Mouse (Mus musculus): ENCODE results near the gene Ube4b. TPM values are rescaled to one million over a fixed set of nuclear protein-coding genes. Genes with fewer than 3 reads are reported as not detected.
A peak's percentile ranks its signal among the peaks of the same experiment; 100 is the strongest.

Gene Ube4b
- polyA plus RNA-seq, 1 experiment from 2014 or later: 10.3 TPM

DNA sequence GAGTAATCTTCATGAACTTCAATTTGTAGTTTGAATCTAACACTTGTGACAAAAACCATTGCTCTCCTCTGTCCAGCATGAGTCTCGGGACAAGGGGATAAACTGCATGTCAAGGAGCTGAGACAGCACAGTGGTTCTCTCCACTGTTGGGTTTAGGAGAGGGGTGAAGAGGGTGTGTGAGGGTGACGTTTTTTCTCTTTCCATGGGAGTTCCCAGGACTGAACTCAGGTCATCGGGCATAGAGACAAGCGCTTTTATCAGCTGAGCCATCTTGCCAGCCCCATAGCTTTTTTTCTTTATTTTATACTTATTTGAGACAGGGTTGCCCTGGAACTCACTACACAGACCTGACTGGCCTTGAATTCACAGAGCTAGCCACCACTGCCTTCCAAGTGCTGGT, 32.3 kb downstream of the Ube4b start:
- no peaks in the 10 kb centered on the region for H3K9me3 ChIP-seq (replicated peaks; ENCODE audit: control insufficient read depth, low read length)
- no peak overlapping the region for H3K9ac ChIP-seq (ENCODE audit: low read depth, low read length)
- H3K4me2 ChIP-seq (ENCODE audit: low read depth, low read length): no peak overlapping the region
- H3K4me3 ChIP-seq (ENCODE audit: low read depth, low read length): no peak overlapping the region
- H3K27ac ChIP-seq (ENCODE audit: low read length): no peak overlapping the region
- no peaks in the 10 kb centered on the region; the same call in 1 of the 2 replicates for H3K36me3 ChIP-seq (ENCODE audit: control insufficient read depth, insufficient read depth)
- ATAC-seq (ENCODE audit: low read depth): no peak
- H3K4me1 ChIP-seq (ENCODE audit: control insufficient read depth, low read depth, low read length): peaks cover 20% of the 10 kb centered on the region
- 56% methylated on average over 4 of the region's 4 CpGs for WGBS (ENCODE audit: insufficient replicate concordance)
- no peaks in the 10 kb centered on the region for H3K27me3 ChIP-seq (ENCODE audit: control insufficient read depth, insufficient read depth, low read depth, low read length)

DNA sequence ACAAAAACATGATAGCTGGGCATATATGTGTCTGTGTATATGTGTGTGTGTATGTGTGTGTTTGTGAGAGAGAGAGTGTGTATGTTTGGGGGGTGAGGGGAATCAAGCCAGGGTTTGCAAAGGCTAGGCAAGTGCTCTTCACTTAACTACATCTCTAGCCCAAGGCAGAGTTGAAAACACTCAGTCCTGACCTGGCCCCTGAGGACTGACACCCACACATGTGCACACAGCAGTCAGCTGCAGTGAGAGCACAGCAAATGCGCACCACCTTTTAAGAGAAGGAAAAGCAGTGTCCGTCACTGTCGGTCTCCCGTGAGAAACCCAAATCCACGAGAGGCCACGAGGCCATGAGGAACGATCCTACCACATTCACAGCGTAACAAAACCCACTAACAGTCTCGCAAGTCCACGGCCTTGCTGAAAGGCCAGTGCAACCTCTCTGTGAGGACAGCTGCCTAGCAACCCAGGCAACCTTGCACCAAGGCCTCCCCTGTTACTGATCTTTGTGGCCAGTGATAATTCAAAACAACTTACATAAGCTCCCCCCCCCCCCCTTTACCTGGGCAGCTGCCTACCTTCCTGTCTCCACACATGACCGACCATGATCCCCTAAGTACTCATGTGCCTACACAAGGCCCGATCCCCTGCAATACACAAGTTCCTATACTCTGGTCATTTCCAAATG, 33.1 kb downstream of the Ube4b start:
- Histone ChIP-seq H3K27me3 (ENCODE audit: control insufficient read depth, insufficient read depth, low read depth, low read length) (no peaks in the 10 kb centered on the region), H3K4me1 (ENCODE audit: control insufficient read depth, low read depth, low read length) (peaks cover 12% of the 10 kb centered on the region), H3K4me3 (ENCODE audit: low read depth, low read length) (no peak overlapping the region), H3K9ac (ENCODE audit: low read depth, low read length) (no peak overlapping the region), H3K4me2 (ENCODE audit: low read depth, low read length) (no peak overlapping the region), H3K36me3 (ENCODE audit: control insufficient read depth, insufficient read depth) (no peaks in the 10 kb centered on the region; the same call in 1 of the 2 replicates), H3K27ac (ENCODE audit: low read length) (no peak overlapping the region), H3K9me3 (replicated peaks; ENCODE audit: control insufficient read depth, low read length) (no peaks in the 10 kb centered on the region)
- peak; percentile 57 for ATAC-seq (ENCODE audit: low read depth)
- WGBS (ENCODE audit: insufficient replicate concordance): 80% methylated on average over 12 of the region's 12 CpGs

DNA sequence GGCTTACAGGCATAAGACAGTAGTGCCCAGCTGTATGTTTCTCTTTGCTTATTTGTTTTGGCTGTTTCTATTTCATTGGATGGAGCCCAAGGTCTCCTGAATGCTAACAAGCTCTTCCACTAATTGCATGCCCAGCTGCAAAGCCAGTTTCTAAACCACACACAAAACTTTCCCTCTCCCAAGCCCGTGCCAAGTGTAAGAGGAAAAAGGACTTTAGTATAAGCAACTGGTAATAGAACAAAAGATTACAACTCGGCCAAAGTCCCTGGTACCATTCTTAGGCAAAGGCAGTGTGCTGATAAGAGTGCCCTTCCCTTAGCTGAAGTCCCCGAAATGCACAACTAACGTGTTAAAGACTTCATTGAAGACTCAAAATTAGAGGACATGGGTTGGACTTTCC, 34.2 kb downstream of the Ube4b start:
- Histone ChIP-seq H3K4me3 (ENCODE audit: low read depth, low read length) (no peak overlapping the region), H3K36me3 (ENCODE audit: control insufficient read depth, insufficient read depth) (no peaks in the 10 kb centered on the region), H3K27ac (ENCODE audit: low read length) (no peak overlapping the region), H3K9ac (ENCODE audit: low read depth, low read length) (no peak overlapping the region), H3K4me2 (ENCODE audit: low read depth, low read length) (no peak overlapping the region), H3K4me1 (ENCODE audit: control insufficient read depth, low read depth, low read length) (peaks cover 7% of the 10 kb centered on the region), H3K27me3 (ENCODE audit: control insufficient read depth, insufficient read depth, low read depth, low read length) (no peaks in the 10 kb centered on the region), H3K9me3 (replicated peaks; ENCODE audit: control insufficient read depth, low read length) (no peaks in the 10 kb centered on the region)
- 36% methylated on average over 4 of the region's 4 CpGs for WGBS (ENCODE audit: insufficient replicate concordance)
- ATAC-seq (ENCODE audit: low read depth): no peak

DNA sequence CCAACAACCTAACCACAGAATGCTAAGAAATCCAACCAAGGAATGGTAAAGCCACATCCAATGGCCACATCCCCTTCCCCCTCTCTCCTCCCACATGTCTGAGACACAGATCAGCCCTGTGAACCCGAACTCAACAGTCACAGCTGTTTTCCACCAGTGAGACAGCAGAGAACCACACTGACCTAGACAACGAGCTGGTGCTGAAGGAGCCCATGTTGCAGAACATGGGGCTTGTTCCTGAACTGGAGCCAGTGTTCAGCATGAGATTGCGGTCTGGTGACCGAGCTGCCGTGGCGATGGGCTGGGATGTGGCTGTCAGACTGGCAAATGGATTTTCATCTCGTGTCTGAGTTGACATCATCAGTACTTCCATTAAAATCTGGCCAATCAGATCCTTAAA, 45.5 kb downstream of the Ube4b start:
- H3K36me3 ChIP-seq (ENCODE audit: control insufficient read depth, insufficient read depth): peaks cover 12% of the 10 kb centered on the region

DNA sequence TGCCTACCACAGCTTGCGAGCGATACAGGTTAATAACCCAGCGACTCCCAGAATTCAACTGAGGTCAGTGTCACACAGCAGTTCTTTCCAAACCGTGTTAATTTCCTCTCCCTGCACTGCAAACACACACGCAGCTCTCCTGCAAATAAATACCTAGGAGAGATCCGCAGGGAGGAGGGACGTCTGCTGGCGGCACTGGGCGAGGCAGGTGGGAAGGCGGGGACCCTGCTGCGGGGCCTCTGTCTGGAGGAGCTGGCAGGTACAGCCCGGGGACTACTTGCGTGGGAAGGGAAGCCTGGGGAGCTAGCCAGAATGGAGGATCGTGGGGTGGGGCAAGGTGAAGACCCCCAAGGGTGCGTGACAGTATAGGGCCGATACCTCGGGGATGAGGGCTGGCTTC, 46.7 kb downstream of the Ube4b start:
- Histone ChIP-seq H3K27ac (ENCODE audit: low read length) (no peak overlapping the region), H3K4me2 (ENCODE audit: low read depth, low read length) (no peak overlapping the region), H3K9me3 (replicated peaks; ENCODE audit: control insufficient read depth, low read length) (no peaks in the 10 kb centered on the region), H3K4me3 (ENCODE audit: low read depth, low read length) (no peak overlapping the region), H3K27me3 (ENCODE audit: control insufficient read depth, insufficient read depth, low read depth, low read length) (no peaks in the 10 kb centered on the region), H3K36me3 (ENCODE audit: control insufficient read depth, insufficient read depth) (peaks cover 12% of the 10 kb centered on the region), H3K9ac (ENCODE audit: low read depth, low read length) (no peak overlapping the region), H3K4me1 (ENCODE audit: control insufficient read depth, low read depth, low read length) (no peaks in the 10 kb centered on the region)
- no peak for ATAC-seq (ENCODE audit: low read depth)
- WGBS (ENCODE audit: insufficient replicate concordance): 83% methylated on average over 17 of the region's 17 CpGs

More for the DNA sequence above, 45.5 kb downstream of the Ube4b start:
- no peak for ATAC-seq (ENCODE audit: low read depth)
- H3K4me1 ChIP-seq (ENCODE audit: control insufficient read depth, low read depth, low read length): no peaks in the 10 kb centered on the region
- H3K4me2 ChIP-seq (ENCODE audit: low read depth, low read length): no peak overlapping the region
- 83% methylated on average over 7 of the region's 7 CpGs for WGBS (ENCODE audit: insufficient replicate concordance)
- H3K9me3 ChIP-seq (replicated peaks; ENCODE audit: control insufficient read depth, low read length): no peaks in the 10 kb centered on the region
- no peaks in the 10 kb centered on the region for H3K27me3 ChIP-seq (ENCODE audit: control insufficient read depth, insufficient read depth, low read depth, low read length)
- H3K27ac ChIP-seq (ENCODE audit: low read length): no peak overlapping the region
- H3K9ac ChIP-seq (ENCODE audit: low read depth, low read length): no peak overlapping the region
- H3K4me3 ChIP-seq (ENCODE audit: low read depth, low read length): no peak overlapping the region

DNA sequence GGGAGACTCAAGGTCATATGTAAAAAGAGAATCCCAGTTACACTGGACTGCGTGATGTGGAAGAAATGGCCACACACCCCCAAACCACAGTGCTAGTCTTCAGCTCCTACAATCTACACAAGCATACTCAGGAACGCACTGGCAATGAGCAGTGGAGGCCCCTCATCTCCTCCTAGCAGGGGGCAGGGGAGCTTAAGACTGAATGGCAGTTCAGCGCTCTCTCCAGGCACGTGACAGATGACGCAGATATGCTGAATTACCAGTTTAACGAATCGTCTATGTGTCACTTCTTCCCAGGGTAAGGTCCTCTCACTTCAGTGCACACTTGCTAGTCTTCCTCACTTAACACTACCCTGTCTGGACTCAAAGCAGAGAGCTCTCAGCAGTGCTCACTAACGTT, 47.7 kb downstream of the Ube4b start:
- no peaks in the 10 kb centered on the region for H3K27me3 ChIP-seq (ENCODE audit: control insufficient read depth, insufficient read depth, low read depth, low read length)
- no peaks in the 10 kb centered on the region for H3K4me1 ChIP-seq (ENCODE audit: control insufficient read depth, low read depth, low read length)
- no peak for ATAC-seq (ENCODE audit: low read depth)
- 82% methylated on average over 8 of the region's 8 CpGs for WGBS (ENCODE audit: insufficient replicate concordance)
- no peak overlapping the region for H3K4me2 ChIP-seq (ENCODE audit: low read depth, low read length)
- no peak overlapping the region for H3K9ac ChIP-seq (ENCODE audit: low read depth, low read length)
- H3K36me3 ChIP-seq (ENCODE audit: control insufficient read depth, insufficient read depth): peaks cover 9% of the 10 kb centered on the region
- H3K4me3 ChIP-seq (ENCODE audit: low read depth, low read length): no peak overlapping the region
- H3K27ac ChIP-seq (ENCODE audit: low read length): no peak overlapping the region
- no peaks in the 10 kb centered on the region for H3K9me3 ChIP-seq (replicated peaks; ENCODE audit: control insufficient read depth, low read length)

DNA sequence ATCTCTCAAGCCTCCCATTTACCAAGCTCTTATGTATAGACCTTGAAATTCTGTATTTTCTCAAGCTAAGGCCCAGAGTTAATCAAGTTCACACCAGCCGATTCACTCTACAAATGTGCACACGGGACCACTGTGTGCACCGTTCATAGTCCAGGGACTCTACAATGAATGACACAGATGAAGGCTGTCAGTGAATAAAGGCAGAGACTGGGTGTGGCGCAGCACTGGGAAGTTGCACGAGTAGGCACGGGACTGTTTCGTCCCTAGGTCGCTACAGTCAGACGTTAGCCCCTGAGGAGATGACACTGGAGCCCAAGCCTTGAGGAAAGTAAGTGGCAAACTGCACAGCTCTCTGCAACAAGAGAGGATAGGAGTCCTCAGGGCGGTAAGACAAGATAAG, 50.5 kb downstream of the Ube4b start:
- no peak overlapping the region for H3K27ac ChIP-seq (ENCODE audit: low read length)
- no peaks in the 10 kb centered on the region for H3K27me3 ChIP-seq (ENCODE audit: control insufficient read depth, insufficient read depth, low read depth, low read length)
- peaks cover 20% of the 10 kb centered on the region for H3K36me3 ChIP-seq (ENCODE audit: control insufficient read depth, insufficient read depth)
- no peak overlapping the region for H3K4me2 ChIP-seq (ENCODE audit: low read depth, low read length)
- no peak overlapping the region for H3K4me3 ChIP-seq (ENCODE audit: low read depth, low read length)
- H3K9me3 ChIP-seq (replicated peaks; ENCODE audit: control insufficient read depth, low read length): no peaks in the 10 kb centered on the region
- no peak overlapping the region for H3K9ac ChIP-seq (ENCODE audit: low read depth, low read length)
- H3K4me1 ChIP-seq (ENCODE audit: control insufficient read depth, low read depth, low read length): no peaks in the 10 kb centered on the region
- no peak for ATAC-seq (ENCODE audit: low read depth)
- WGBS (ENCODE audit: insufficient replicate concordance): 87% methylated on average over 10 of the region's 10 CpGs

DNA sequence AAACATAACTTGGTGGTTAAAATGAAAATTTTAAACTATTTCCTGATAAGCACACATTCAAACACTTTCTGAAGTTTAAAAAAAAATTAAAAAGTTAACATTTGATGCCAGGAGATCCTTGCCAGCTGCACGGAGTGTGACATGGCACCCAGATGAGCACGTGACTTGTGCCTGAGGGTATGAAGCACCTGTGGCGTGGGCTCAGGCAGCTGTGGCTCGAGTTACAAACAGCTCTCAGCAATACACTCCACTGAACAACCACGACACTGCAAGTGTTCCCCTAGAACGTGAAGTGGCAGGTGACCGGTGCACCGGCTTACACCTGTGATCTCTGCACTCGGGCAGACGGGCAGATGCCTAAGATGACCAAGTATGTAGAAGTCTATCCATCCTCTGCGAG, 51.9 kb downstream of the Ube4b start:
- Histone ChIP-seq H3K27ac (ENCODE audit: low read length) (no peak overlapping the region), H3K36me3 (ENCODE audit: control insufficient read depth, insufficient read depth) (peaks cover 25% of the 10 kb centered on the region), H3K4me2 (ENCODE audit: low read depth, low read length) (no peak overlapping the region), H3K9ac (ENCODE audit: low read depth, low read length) (no peak overlapping the region), H3K27me3 (ENCODE audit: control insufficient read depth, insufficient read depth, low read depth, low read length) (no peaks in the 10 kb centered on the region), H3K9me3 (replicated peaks; ENCODE audit: control insufficient read depth, low read length) (no peaks in the 10 kb centered on the region), H3K4me3 (ENCODE audit: low read depth, low read length) (no peak overlapping the region), H3K4me1 (ENCODE audit: control insufficient read depth, low read depth, low read length) (no peaks in the 10 kb centered on the region)
- ATAC-seq (ENCODE audit: low read depth): no peak
- WGBS (ENCODE audit: insufficient replicate concordance): 81% methylated on average over 11 of the region's 11 CpGs

DNA sequence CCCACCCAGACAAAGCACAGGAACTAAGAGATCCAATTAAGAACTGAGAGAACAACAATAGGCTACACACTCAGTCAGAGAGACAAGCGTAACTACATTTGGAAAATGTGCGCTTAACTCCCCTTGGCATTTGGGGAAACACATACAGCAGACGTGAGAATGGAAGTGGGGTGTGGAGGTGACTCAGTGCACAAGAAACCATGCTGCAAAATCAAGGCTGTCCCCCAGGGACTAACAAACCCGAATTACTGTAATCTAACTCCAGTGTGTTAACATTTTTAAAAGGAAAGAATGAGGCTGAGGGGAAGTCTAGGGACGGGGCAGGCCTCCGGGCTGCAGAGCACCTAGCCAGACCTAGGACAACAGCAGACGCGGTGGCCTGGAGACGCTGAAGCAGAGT, 52.6 kb downstream of the Ube4b start:
- Histone ChIP-seq H3K4me2 (ENCODE audit: low read depth, low read length) (no peak overlapping the region), H3K27me3 (ENCODE audit: control insufficient read depth, insufficient read depth, low read depth, low read length) (no peaks in the 10 kb centered on the region), H3K4me3 (ENCODE audit: low read depth, low read length) (no peak overlapping the region), H3K9ac (ENCODE audit: low read depth, low read length) (no peak overlapping the region), H3K4me1 (ENCODE audit: control insufficient read depth, low read depth, low read length) (no peaks in the 10 kb centered on the region), H3K27ac (ENCODE audit: low read length) (no peak overlapping the region), H3K36me3 (ENCODE audit: control insufficient read depth, insufficient read depth) (peaks cover 25% of the 10 kb centered on the region), H3K9me3 (replicated peaks; ENCODE audit: control insufficient read depth, low read length) (no peaks in the 10 kb centered on the region)
- WGBS (ENCODE audit: insufficient replicate concordance): 82% methylated on average over 9 of the region's 9 CpGs
- peak; percentile 2; the same call in 1 of the 2 replicates for ATAC-seq (ENCODE audit: low read depth)

Measured in liver, embryonic 16.5 days (tissue).